Mouse (Mus musculus) adrenal gland, adult 2 months (tissue): ENCODE measurements around the gene Efna1. TPM values are rescaled to one million over a fixed set of nuclear protein-coding genes. Genes with fewer than 3 reads are reported as not detected.

ENCODE experiments used
- DNase-seq: peaks from one replicate; pipeline ENCODE4 v3.0.0; 2021
- polyA plus RNA-seq: library from polyadenylated mRNA; depleted of rRNA; stranded (reverse); fragments of >200 nt; gene quantifications from 2 replicates; pipeline ENCODE4 v1.2.3, GENCODE M21; 2012
- total RNA-seq, 2 experiments: library from RNA; stranded (reverse); gene quantifications; 2 replicates each; pipeline ENCODE4 v1.2.3; 2021

Efna1 gene
- total and polyA plus RNA-seq, 3 experiments = 8.0 to 17.5 (median 16.6) TPM

DNA sequence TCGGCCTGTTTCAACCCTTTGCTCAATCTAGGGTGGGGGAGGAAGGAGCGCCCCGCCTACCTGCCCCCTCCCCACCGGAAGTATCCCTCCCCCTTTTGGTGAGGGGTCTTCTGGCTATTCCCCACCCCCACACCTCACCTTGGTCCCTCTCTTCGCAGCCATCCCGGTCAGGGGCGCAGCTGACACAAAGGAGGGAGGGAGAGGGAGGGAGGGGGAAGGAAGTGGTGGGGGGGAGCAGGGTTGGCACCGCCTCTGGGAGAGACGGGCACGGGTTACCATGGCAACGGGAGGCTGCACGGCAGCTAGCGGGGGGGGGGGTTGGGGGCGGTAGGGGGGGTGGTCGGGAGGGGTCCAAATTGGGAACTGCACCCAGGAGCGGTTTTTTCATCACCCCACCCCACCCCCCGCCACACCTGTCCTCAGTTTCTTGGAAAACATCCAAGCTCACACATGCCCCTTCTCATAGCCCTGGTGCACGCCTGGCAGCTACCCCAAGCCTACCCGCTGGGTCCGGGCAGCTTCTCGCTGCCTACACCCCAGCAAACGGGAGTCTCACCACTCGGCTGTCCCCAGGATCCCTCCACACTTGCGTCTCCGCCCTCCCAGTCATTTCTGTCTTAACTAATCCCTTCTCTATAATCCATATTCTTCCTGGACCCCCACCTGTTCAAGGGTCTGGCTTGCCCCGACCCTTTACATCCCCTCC lies 35.8 kb downstream of the Efna1 start:
- DNase-seq = no peak

GRCm38 (mm10) chr3:89244158-89244981 lies 36.6 kb downstream of the Efna1 start:
- DNase-seq = no peak

GRCm38 (mm10) chr3:89243609-89244008 lies 37.3 kb downstream of the Efna1 start:
- no peak for DNase-seq

DNA sequence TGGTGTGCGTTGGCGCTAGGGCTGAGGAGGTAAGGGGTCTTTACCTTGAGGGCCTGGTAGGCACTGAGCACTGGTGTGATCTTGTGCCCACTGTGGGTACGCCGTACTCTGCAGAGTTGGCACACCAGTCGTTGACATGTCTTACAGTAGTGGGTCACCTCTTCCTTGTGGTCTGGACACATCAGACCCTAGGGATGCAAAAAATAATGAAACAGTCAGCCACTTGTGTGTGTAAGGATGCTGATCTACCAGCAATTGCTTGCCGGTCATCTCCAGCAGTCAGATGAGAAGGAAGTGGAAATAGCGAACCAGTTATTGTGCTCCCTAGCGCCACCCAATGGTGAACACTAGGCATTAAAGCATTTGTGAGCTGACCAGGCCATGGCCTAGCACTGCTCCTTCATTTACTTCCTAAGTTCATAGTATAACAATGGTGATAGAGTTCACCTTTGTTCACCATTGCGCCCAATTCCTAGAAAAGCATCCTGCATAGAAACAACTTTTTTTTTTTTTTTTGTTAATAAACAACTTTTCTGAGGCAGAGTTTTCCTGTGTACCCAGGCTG lies 38.5 kb downstream of the Efna1 start:
- peak; percentile 52 for DNase-seq

GRCm38 (mm10) chr3:89238494-89238893 lies 42.4 kb downstream of the Efna1 start:
- no peak for DNase-seq

DNA sequence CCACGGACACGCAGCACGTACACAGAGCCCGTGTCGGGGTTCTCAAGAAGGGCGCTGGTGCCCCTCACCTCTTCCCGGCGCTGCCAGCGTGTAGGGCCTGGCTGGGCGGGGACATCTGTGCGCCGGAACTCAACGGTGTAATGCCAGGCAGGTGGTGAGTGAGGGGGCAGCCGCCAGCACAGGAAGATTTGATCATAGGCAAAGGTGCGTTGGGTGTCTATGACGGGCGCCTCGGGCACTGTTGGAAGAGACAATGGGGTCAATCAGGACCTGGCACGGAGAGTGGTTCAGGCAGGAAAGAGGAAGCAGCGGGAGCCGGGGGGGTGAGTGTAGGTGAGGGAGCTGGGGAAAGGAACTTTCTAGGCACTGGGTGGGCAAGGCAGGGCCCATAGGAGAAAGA lies 43.3 kb downstream of the Efna1 start:
- DNase-seq = no peak

- DNase-seq = no peak
These were observed 44.4 kb downstream of the Efna1 start for GRCm38 (mm10) chr3:89236516-89236915.

DNA sequence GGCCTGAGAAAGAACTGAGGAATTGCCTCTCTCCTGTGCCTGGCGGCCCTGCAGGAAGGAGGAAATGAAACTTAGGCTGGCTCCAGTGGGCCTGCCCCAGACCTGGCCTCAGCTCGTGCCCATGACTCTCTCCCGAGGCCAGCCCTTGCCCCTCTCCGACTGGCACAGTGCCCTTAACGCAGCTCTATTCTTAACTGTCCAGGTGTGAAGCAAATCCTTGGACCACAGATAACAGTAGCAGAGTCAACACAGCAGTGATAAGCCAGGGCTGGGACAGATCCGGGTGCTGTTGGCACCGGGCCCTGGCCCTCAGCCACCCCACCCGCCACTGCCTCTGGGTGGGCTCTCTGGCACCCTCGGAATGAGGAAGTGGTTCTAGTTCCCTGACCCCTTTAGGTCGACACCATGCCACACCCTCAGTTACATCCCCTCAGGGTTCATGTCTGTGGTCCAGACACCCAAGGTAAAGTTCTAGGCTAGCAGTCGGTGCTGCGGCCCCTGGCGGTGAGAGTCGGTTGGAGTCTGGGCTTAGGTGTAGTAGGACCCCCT lies 47.3 kb downstream of the Efna1 start:
- no peak for DNase-seq

DNA sequence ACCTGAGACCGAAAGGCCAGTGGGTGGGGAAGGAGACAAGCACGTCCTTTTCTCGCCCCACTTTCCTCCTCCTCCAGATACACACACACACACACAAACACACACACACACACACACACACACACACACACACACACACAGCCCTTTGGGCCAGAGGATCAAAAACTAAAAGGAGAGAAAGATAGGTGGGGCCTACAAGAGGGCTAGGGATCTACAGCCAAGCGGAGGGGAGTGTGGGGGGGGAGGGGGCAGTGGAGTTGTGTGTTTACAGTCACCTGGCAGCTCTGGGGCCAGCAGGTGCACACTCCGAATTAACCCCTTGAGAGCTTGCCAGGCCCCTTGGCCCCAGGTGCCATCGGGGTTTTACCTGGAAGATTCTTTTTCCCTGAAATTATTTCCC lies 48.3 kb downstream of the Efna1 start:
- DNase-seq = no peak

- no peak for DNase-seq
These were observed 49.1 kb downstream of the Efna1 start for GRCm38 (mm10) chr3:89231772-89232275.

DNA sequence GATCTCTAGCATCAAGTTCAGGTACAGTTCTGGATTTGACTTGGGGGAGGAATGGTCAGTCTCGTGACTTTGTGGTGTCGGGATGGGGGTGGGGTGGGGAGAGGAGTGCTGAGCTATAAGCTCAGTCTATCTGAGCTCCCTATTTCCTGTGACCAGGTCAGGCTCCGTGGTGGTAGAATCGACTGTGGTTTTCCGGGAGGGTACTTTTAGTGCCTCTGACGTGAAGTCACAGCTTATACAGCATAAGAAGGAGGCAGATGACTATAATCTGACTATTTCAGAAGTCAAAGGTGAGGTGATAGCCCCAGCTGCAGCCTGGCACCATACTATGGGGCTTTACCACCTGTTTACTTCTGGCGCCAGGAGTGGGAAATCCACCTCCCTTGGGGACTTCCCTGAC lies 49.6 kb downstream of the Efna1 start:
- DNase-seq = no peak

- no peak for DNase-seq
These were observed 50.4 kb downstream of the Efna1 start for GRCm38 (mm10) chr3:89230561-89230960.

- DNase-seq = no peak
These were observed 51.7 kb downstream of the Efna1 start for GRCm38 (mm10) chr3:89229276-89229675.

DNA sequence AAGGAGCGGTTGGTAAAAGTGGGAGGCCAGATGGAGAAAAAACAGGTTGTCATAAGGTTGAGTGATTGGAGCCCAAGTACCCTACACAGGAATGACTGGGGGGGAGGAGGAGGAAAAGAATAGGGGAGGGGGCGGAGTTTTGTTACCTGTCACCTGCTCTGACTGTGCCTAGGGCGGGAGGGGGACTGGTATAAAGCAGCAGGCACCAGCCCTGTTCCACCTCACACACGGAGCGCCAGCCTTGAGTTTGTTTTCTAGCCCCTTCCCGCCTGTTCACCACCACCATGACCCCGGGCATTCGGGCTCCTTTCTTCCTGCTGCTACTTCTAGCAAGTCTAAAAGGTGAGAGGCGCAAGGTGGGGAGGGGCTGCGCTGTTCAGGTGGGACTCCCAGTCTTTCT lies 52.1 kb downstream of the Efna1 start, which contains the start of gene Muc1:
Gene Muc1 (plus strand): TSS at position 222 of the 400 bp plus-strand sequence.
- DNase-seq = no peak

DNA sequence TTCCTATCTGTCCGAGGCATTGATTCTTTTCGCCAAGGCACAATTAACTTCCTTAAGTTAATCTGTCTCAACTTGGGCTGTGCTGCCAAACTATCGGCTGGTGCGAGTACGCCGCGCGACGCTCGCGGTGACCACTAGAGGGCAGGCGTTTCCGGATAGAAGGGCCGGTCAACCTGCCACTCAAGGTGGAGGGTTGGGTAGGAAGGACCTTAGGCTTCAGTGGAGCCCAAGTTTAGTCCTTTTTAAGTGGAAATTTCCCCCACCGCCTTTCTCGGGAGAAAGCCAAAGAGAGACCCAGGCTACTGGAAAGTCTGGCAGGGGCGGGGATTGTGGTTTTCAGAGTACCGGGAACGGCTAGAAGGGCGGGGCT lies 52.8 kb downstream of the Efna1 start:
- DNase-seq = peak; percentile 92

- peak; percentile 91 for DNase-seq
These were observed 53.4 kb downstream of the Efna1 start for GRCm38 (mm10) chr3:89227307-89228179.

DNA sequence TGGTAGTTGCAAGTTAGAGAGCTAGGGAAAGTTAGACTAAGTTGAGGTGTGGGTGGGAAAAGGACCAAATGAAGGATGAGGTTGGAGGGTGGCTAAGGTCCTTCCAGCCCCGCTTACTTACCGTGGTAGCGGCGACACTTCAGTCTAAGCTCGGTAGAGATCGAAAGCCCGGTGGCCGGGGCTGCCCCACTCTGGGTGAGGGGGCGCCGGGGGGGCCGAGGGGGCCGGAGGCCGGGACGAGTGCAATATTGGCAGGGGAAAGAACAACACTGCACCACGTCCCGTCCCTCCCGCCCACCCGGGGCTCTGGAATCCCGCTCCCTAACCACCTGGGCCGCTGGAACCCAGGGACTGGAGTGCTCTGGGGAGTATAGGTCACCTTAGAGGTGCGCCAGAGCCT lies 54.0 kb downstream of the Efna1 start, which contains the start of gene Mtx1:
Gene Mtx1 (minus strand): TSS at position 189 of the 400 bp plus-strand sequence.
- DNase-seq = no peak

DNA sequence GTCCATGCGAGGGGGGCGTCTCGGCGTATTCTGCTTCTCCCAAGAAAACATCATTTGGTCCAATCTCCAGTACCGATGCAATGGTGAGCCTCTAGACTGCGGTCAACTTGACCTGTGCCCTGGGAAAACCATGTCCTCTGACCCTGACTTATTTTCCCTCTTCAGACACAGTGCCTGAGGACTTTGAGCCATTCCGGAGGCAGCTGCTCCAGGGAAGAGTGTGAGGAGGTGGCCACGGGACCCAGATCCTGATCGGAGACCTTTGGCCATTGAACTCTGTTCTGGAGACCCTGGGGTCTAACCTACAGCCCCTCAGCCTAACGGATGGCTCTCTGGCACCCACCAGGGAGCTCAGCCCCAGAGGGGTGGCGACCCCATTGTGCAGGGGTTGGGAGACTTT lies 54.6 kb downstream of the Efna1 start:
- no peak for DNase-seq

GRCm38 (mm10) chr3:89225918-89226317 lies 55.0 kb downstream of the Efna1 start:
- no peak for DNase-seq

- DNase-seq = no peak
These were observed 55.6 kb downstream of the Efna1 start for GRCm38 (mm10) chr3:89225321-89225815.

- DNase-seq = no peak
These were observed 56.1 kb downstream of the Efna1 start for GRCm38 (mm10) chr3:89224796-89225195.
